Mouse (Mus musculus): ENCODE data around the gene Tln2. TPM values are rescaled to one million over a fixed set of nuclear protein-coding genes. Genes with fewer than 3 reads are reported as not detected.

Gene Tln2
- total RNA-seq, 1 experiment = 20.2 TPM

- Histone ChIP-seq H3K4me1 (ENCODE audit: control insufficient read depth in 2 of 2, insufficient read depth in 2 of 2, low read length in 2 of 2, poor library complexity in 1 of 2) (no peaks in the 10 kb centered on the region), H3K27ac (ENCODE audit: insufficient read depth, low read depth, low read length, poor library complexity, severe bottlenecking) (no peak overlapping the region), H3K9me3 (ENCODE audit: control insufficient read depth, insufficient read depth, low read depth, low read length) (no peaks in the 10 kb centered on the region), H3K36me3 (ENCODE audit: control insufficient read depth, insufficient read depth, low read length, poor library complexity, severe bottlenecking) (no peaks in the 10 kb centered on the region), H3K9ac (ENCODE audit: insufficient read depth, low read depth, low read length, poor library complexity, severe bottlenecking) (no peak overlapping the region), H3K4me3 (ENCODE audit: insufficient read depth in 1 of 2, low read depth in 1 of 2, low read length in 2 of 2, poor library complexity in 1 of 2, severe bottlenecking in 1 of 2) (no peak overlapping the region)
- in situ Hi-C loops (cut with MboI; ENCODE audit: low sequenced_read_pairs in 2 of 2, unreplicated experiment in 2 of 2) = no loop called here
- DNase-seq (ENCODE audit: low read depth, low spot score) = no peak
- TF ChIP-seq MAFK (IDR thresholded peaks at IDR 0.05; ENCODE audit: insufficient read depth, low read depth, low read length) = no peak
- no peak for TF ChIP-seq ZC3H11A (IDR thresholded peaks at IDR 0.05; ENCODE audit: borderline replicate concordance, low read depth, low read length)
- no peak for TF ChIP-seq CHD2 (IDR thresholded peaks at IDR 0.05; ENCODE audit: low read depth, low read length)
- no peak for TF ChIP-seq HCFC1 (IDR thresholded peaks at IDR 0.05; ENCODE audit: borderline replicate concordance, insufficient read depth, low read length)
- TF ChIP-seq ZNF384 (IDR thresholded peaks at IDR 0.05; ENCODE audit: low read depth, low read length) = no peak
Measured at GRCm38 (mm10) chr9:67437511-67437910, 122.0 kb downstream of the Tln2 start.

DNA sequence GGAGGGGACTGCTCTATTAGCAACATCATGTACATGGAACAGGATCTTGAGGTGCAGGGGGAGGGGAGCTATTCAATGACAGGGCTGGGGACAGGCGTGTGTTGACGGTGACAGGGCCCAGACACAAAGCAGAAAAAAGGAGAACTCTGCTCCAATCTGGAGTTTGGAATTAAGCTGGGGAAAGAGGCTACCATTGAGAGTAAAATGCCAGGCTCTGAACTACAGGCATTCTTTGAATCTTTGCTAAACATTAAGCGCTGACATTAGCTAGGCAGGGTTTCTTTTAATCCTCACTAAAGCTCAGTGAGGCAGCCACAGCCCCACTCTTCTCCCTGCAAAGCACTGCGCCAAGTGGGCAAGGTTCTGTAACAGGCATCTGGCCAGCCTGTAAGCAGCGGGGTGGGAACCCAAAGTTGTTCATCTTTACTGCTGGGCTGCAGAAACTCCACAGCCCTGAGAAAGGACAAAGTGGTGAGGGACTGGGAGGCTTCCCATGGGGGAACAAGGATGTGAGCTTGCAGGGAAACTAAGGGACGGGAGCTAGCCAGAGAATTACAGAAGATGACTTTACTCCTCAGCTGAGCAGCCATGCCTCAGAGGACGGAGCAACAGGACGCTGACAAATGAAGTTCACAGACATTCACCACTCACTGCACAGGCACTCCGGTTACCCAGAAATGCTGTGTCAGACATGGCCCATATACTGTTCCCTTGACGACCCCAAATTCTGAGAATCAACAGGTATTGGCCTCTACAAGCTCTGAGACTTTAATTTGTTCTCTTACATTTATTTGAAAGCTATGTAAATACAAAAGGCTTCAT, 124.0 kb downstream of the Tln2 start:
- H3K9ac ChIP-seq (ENCODE audit: insufficient read depth, low read depth, low read length, poor library complexity, severe bottlenecking) = no peak overlapping the region
- in situ Hi-C loops (cut with MboI; ENCODE audit: low sequenced_read_pairs in 2 of 2, unreplicated experiment in 2 of 2) = no loop called here
- no peaks in the 10 kb centered on the region for H3K9me3 ChIP-seq (ENCODE audit: control insufficient read depth, insufficient read depth, low read depth, low read length)
- TF ChIP-seq HCFC1 (IDR thresholded peaks at IDR 0.05; ENCODE audit: borderline replicate concordance, insufficient read depth, low read length) = no peak
- no peak for TF ChIP-seq ZNF384 (IDR thresholded peaks at IDR 0.05; ENCODE audit: low read depth, low read length)
- no peak overlapping the region for H3K4me3 ChIP-seq (ENCODE audit: insufficient read depth in 1 of 2, low read depth in 1 of 2, low read length in 2 of 2, poor library complexity in 1 of 2, severe bottlenecking in 1 of 2)
- no peak for DNase-seq (ENCODE audit: low read depth, low spot score)
- H3K27ac ChIP-seq (ENCODE audit: insufficient read depth, low read depth, low read length, poor library complexity, severe bottlenecking) = no peak overlapping the region
- H3K4me1 ChIP-seq (ENCODE audit: control insufficient read depth in 2 of 2, insufficient read depth in 2 of 2, low read length in 2 of 2, poor library complexity in 1 of 2) = no peaks in the 10 kb centered on the region
- no peaks in the 10 kb centered on the region for H3K36me3 ChIP-seq (ENCODE audit: control insufficient read depth, insufficient read depth, low read length, poor library complexity, severe bottlenecking)

GRCm38 (mm10) chr9:67429199-67429892, 130.2 kb downstream of the Tln2 start:
- no peak for DNase-seq (ENCODE audit: low read depth, low spot score)
- in situ Hi-C loops (cut with MboI; ENCODE audit: low sequenced_read_pairs in 2 of 2, unreplicated experiment in 2 of 2) = no loop called here

DNA sequence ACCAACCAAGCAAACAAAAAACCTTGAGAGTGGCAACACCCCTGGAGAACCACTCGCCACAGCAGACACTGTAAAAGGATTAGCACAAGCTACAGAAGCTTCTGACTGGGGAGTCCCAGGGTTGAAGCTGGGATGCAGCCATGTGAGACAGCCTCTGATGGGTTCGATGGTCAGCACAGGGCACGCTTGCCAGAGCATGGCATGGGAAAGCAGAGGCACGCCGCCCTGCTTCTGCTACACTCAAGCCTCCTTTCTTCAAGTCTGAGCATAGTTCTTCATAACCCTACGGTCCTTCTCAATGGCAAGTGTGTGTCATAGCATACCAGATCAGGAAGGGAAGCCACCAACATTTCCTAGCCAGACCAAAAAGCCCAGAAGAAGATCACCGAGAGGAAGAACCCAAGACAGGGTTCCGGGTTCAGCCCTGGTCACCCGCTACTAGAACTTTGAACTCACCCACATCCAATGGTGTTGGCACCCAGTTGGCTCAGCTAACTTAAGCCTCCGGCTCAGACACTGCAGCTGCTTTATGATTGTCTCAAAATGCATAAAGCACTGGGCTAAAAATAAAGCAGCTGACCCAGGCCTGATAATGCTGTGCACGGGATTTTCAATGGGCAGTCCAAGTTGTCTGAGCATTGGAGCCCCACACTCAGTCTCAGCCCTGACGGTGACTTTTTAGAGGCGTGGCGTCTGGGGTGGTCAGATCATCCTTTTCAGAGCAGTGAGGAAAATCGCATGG, 131.0 kb downstream of the Tln2 start:
- DNase-seq (ENCODE audit: low read depth, low spot score) = no peak
- no peaks in the 10 kb centered on the region for H3K36me3 ChIP-seq (ENCODE audit: control insufficient read depth, insufficient read depth, low read length, poor library complexity, severe bottlenecking)
- H3K9me3 ChIP-seq (ENCODE audit: control insufficient read depth, insufficient read depth, low read depth, low read length) = no peaks in the 10 kb centered on the region
- peaks cover 0 to 3% of the 10 kb centered on the region in 2 experiments; a peak in 1 of 4 replicates for H3K4me1 ChIP-seq (ENCODE audit: control insufficient read depth in 2 of 2, insufficient read depth in 2 of 2, low read length in 2 of 2, poor library complexity in 1 of 2)
- no peak overlapping the region for H3K9ac ChIP-seq (ENCODE audit: insufficient read depth, low read depth, low read length, poor library complexity, severe bottlenecking)
- no peak overlapping the region for H3K27ac ChIP-seq (ENCODE audit: insufficient read depth, low read depth, low read length, poor library complexity, severe bottlenecking)
- no peak for TF ChIP-seq ZC3H11A (IDR thresholded peaks at IDR 0.05; ENCODE audit: borderline replicate concordance, low read depth, low read length)
- TF ChIP-seq MAFK (IDR thresholded peaks at IDR 0.05; ENCODE audit: insufficient read depth, low read depth, low read length) = no peak
- TF ChIP-seq ZNF384 (IDR thresholded peaks at IDR 0.05; ENCODE audit: low read depth, low read length) = no peak
- no peak overlapping the region for H3K4me3 ChIP-seq (ENCODE audit: insufficient read depth in 1 of 2, low read depth in 1 of 2, low read length in 2 of 2, poor library complexity in 1 of 2, severe bottlenecking in 1 of 2)
- in situ Hi-C loops (cut with MboI; ENCODE audit: low sequenced_read_pairs in 2 of 2, unreplicated experiment in 2 of 2) = no loop called here

More at GRCm38 (mm10) chr9:67429199-67429892, 130.2 kb downstream of the Tln2 start:
- H3K9ac ChIP-seq (ENCODE audit: insufficient read depth, low read depth, low read length, poor library complexity, severe bottlenecking) = no peak overlapping the region
- H3K27ac ChIP-seq (ENCODE audit: insufficient read depth, low read depth, low read length, poor library complexity, severe bottlenecking) = no peak overlapping the region
- H3K9me3 ChIP-seq (ENCODE audit: control insufficient read depth, insufficient read depth, low read depth, low read length) = no peaks in the 10 kb centered on the region
- no peak overlapping the region for H3K4me3 ChIP-seq (ENCODE audit: insufficient read depth in 1 of 2, low read depth in 1 of 2, low read length in 2 of 2, poor library complexity in 1 of 2, severe bottlenecking in 1 of 2)
- H3K36me3 ChIP-seq (ENCODE audit: control insufficient read depth, insufficient read depth, low read length, poor library complexity, severe bottlenecking) = no peaks in the 10 kb centered on the region
- TF ChIP-seq MAFK (IDR thresholded peaks at IDR 0.05; ENCODE audit: insufficient read depth, low read depth, low read length) (no peak), HCFC1 (IDR thresholded peaks at IDR 0.05; ENCODE audit: borderline replicate concordance, insufficient read depth, low read length) (no peak), CHD2 (IDR thresholded peaks at IDR 0.05; ENCODE audit: low read depth, low read length) (no peak), ZNF384 (IDR thresholded peaks at IDR 0.05; ENCODE audit: low read depth, low read length) (no peak), ZC3H11A (IDR thresholded peaks at IDR 0.05; ENCODE audit: borderline replicate concordance, low read depth, low read length) (no peak)
- H3K4me1 ChIP-seq (ENCODE audit: control insufficient read depth in 2 of 2, insufficient read depth in 2 of 2, low read length in 2 of 2, poor library complexity in 1 of 2) = no peaks in the 10 kb centered on the region

Measured in ES-E14 (cell line).